Mouse (Mus musculus) layer of hippocampus, postnatal 36 days (tissue): Measurements from ENCODE around the gene Fn1. TPM values are rescaled to one million over a fixed set of nuclear protein-coding genes. Genes with fewer than 3 reads are reported as not detected.

ENCODE experiments used
- DNase-seq, 2 experiments: peaks; one replicate each; pipeline ENCODE4 v3.0.0; 2022
- total RNA-seq, 2 experiments: library from RNA; stranded (reverse); gene quantifications; 2 replicates each; pipeline ENCODE4 v1.2.3; 2021

Gene Fn1
- 10 to 100 TPM; 33.0 to 50.3 TPM for total RNA-seq

GRCm38 (mm10) chr1:71652551-71653399, at the start of gene Fn1:
Fn1 (minus strand) TSS chr1:71653200.
- DNase-seq: peak; percentile 56 to 64

GRCm38 (mm10) chr1:71696093-71696492, 43.1 kb upstream of the Fn1 start:
- no peak for DNase-seq

DNA sequence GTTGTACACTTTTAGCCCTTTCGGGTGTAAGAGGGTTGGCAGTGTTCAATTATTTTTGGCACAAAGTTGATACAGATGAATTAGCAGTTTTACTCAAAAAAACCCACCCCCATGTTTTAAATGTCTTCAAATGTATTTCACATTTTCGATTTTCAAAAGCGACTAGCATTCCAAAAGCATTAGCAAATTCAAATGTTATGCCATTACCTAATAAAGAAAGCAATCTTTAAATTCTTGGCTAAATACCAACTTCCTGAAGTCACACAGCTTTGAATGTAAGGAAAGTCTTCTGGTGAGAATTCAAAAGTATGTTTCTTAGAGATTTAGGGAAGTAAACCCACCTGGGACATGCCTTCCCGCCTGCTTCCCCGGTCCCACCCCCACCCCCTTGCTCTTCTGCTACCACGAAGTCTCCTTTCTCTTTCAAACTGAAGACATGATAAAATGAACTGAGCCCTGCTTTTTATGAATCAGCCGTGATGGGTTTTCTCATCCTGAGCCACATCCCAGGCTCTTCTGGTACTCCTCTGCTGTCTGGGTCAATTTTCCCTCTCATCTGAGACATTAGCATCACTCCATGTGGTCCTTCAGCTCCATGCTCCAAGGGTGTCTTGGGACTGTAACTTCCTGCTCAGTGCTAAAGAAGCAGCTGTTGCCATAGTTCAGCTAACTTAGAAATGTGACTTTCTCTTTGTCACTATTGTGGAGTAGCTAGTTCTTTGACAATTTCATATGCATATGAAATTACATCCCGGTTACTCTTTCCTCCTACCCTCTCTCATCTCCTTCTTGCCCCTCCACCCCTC, 38.7 kb upstream of the Fn1 start:
- no peak for DNase-seq

DNA sequence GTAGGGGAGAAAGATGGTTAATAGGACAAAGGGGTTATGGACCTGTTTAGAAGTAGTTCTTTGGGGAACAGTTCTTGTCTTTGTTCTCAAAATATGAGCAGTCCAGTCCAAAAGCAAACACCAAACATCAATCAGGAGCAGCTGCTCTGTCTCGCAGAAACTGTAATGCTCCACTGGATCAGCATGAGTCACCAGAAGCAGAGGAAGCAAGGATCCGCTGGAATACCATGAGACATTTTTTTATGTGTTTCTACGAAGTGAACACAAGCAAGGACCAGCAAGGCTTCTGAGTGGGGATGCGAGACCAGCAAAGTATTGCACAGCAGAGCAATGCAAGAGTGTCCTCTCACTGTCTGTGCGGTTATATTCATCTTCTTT, 35.9 kb upstream of the Fn1 start:
- no peak for DNase-seq

- no peak for DNase-seq
Observed at GRCm38 (mm10) chr1:71688272-71688925, 35.4 kb upstream of the Fn1 start.

GRCm38 (mm10) chr1:71686791-71687190, 33.8 kb upstream of the Fn1 start:
- DNase-seq: no peak

DNA sequence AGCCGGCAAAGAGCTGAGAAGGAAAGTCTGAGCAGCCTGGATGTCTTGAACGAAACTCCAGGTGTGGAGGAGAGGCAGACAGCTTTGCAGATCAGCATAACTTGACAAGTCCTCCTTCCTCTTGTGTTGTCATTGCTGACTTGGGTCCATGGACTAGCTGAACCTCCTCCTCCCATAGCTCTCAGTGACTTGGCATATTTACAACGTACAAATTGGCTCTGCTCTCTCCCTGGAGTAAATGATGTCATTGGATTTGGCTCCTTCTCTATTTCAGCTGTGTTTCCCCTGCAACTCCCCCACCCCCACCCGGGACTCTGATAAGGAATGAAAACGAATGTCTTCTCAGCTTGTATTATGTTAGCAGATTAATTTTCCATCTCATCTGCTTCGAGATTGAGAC, 30.7 kb upstream of the Fn1 start:
- no peak for DNase-seq

- DNase-seq: no peak
Observed at GRCm38 (mm10) chr1:71682194-71682715, 29.3 kb upstream of the Fn1 start.

GRCm38 (mm10) chr1:71681306-71681705, 28.3 kb upstream of the Fn1 start:
- DNase-seq: no peak

GRCm38 (mm10) chr1:71680046-71680672, 27.2 kb upstream of the Fn1 start:
- DNase-seq: no peak

DNA sequence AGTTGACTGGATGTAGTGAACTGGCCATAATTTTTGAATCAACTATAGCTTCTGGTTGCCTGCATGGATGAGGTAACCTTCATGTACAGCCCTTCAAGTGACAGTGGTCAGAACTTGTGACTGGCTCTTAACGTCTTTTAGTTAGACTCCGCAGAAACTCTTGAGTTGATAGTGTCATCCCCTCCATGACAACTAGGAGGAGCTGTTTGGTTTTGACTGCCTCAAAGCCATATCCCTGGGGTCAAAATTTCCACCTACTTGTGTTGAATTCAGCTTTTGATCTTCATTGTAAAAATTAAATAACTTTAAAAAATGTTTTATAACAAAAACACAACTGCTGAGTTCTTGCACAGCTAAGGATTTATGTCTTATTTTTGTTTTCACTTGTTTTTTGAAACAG, 22.4 kb upstream of the Fn1 start:
- no peak for DNase-seq

DNA sequence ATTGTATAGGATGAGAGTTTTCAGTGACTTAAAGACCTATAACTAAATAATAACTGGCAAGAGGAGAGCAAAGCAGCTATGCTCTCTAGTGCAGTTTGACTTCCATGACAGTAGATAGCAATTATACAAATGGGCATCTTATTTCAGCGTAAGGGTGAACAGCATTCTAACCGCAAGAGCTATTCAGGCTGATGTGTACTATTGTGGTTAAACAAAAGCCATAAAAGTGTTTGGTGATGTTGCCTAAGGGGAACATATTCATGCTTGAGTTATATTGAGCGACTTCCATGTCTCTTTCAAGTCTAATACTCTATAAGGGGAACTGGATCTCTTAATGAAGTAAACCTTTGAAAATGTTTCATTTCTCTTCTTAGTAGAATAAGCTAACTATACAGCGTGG, 21.3 kb upstream of the Fn1 start:
- DNase-seq: no peak

- DNase-seq: no peak
Observed at GRCm38 (mm10) chr1:71673398-71673910, 20.5 kb upstream of the Fn1 start.

- DNase-seq: no peak
Observed at GRCm38 (mm10) chr1:71672346-71672745, 19.3 kb upstream of the Fn1 start.

DNA sequence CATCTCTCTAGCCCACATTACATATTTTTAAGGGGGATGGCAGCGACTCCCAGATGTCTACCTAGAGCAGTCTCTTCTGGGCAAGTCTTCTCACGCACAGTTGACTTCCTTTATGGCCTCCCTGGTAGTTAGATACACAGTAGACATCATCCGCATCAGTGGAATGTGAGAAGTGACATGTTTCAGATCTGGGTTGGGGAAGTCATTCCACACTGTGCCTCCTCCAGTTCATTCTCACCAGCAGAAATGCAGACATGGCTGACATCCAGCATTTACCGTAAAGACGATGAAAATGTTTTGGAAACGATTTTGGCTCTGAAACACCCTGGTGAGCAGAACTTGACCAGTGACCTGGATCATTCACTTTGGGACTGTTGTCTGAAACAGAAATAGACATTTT, 10.2 kb upstream of the Fn1 start:
- no peak for DNase-seq

- no peak for DNase-seq
Observed at GRCm38 (mm10) chr1:71658632-71659031, 5.6 kb upstream of the Fn1 start.

GRCm38 (mm10) chr1:71656309-71656708, 3.3 kb upstream of the Fn1 start:
- DNase-seq: no peak

DNA sequence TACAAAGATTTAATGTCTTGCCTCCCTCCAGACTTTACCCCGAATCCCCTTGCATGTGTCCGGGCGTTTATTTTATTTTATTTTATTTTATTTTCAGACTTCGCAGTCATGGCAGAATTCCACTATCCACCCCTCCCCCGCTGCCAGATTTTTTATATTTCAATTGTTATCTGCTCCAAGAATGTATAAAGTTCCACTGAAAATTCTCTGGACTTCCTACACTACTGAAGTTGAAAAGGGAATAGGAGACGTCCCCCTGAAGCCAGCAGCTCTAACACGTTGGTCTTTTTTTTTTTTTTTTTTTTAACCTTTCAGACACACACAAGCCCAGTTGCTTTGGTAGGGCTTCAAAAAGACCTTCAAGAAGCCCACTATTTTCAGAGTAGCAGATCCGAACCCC, 1.2 kb upstream of the Fn1 start:
- no peak for DNase-seq

DNA sequence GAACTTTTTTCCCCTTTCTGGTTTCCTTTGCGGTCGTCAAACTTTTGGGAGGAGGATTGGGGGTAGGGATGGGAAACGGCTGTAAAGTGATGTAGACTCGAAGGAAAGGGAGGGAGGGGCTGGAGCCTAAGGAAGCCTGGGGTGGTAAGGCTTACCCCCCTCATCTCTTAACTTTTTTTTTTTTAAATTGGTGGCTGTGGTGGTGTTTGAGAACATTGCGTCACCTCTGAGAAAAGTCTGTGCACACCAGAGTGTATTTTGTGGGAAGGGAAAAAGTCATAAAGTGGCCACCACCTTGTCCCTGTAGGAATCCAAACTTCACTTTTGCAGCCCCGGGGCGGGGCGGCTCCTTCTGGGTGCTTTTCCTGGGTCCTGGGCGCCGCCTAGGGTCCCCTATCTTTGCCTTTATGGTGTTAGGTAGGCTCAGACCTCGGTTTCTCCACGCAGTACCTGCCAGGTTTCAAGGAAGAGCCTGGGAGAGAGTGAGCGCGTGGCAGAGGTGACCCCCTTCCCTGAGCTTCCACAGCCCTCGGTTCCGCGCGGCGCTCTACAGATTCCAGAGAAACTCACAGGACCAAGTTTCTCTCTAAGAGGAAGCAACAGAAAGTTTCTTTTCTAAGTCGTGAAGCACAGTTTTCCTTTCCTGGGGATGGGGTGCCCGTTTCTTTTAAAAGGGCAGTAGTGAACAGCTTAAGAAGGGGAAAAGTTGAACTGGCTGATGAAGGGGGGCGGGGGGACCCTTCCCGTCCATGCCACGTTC, 580 bp upstream of the Fn1 start:
- DNase-seq: peak in 1 of 2 experiments; percentile 4

- DNase-seq: no peak
Observed at GRCm38 (mm10) chr1:71651828-71652227, 1.2 kb downstream of the Fn1 start.

- no peak for DNase-seq
Observed at GRCm38 (mm10) chr1:71651315-71651714, 1.7 kb downstream of the Fn1 start.
